Mouse (Mus musculus) stomach, postnatal 0 days (tissue): ENCODE results near the gene Fars2. TPM values are rescaled to one million over a fixed set of nuclear protein-coding genes. Genes with fewer than 3 reads are reported as not detected.
"Not testable (repeated sequence)": the region's sequence is repeated elsewhere in the genome, so short reads cannot be mapped to it uniquely, and the experiment has no call there.

ENCODE experiments used
- ATAC-seq: fragments of 200-750 bp; cut with Nextera tagmentation; 2 replicates; pipeline ENCODE4 v1.8.0; 2017; ENCODE audit not compliant: low FRiP score, low TSS enrichment
- DNase-seq: peaks from one replicate; pipeline ENCODE4 v3.0.0-alpha.2; 2016; ENCODE audit warnings: low spot score
- H3K27ac ChIP-seq: fragments of 300-500 bp; sonication (generic); replicated peaks from 2 replicates; pipeline ENCODE4 v1.5.1; 2014; ENCODE audit warnings: mild to moderate bottlenecking, control low read depth
- H3K27me3 ChIP-seq: fragments of 300-500 bp; sonication (generic); 2 replicates; pipeline ENCODE4 v1.6.1; 2014; ENCODE audit warnings: low read length; ENCODE audit not compliant: control insufficient read depth, insufficient read depth
- H3K36me3 ChIP-seq: fragments of 300-500 bp; sonication (generic); 2 replicates; pipeline ENCODE4 v1.6.1; 2014; ENCODE audit warnings: low read length, mixed read lengths; ENCODE audit not compliant: control insufficient read depth, insufficient read depth
- H3K4me1 ChIP-seq: fragments of 300-500 bp; sonication (generic); replicated peaks from 2 replicates; pipeline ENCODE4 v1.6.1; 2014; ENCODE audit warnings: antibody characterized with exemption; ENCODE audit not compliant: control insufficient read depth, insufficient read depth
- H3K4me2 ChIP-seq: fragments of 300-500 bp; sonication (generic); replicated peaks from 2 replicates; pipeline ENCODE4 v1.6.1; 2014; ENCODE audit warnings: low read depth, mild to moderate bottlenecking, control low read depth, moderate library complexity
- H3K4me3 ChIP-seq: fragments of 300-500 bp; sonication (generic); 2 replicates; pipeline ENCODE4 v1.5.1; 2014; ENCODE audit warnings: low read depth, low read length, control low read depth
- H3K9ac ChIP-seq: fragments of 300-500 bp; sonication (generic); 2 replicates; pipeline ENCODE4 v1.6.1; 2014; ENCODE audit warnings: mild to moderate bottlenecking, low read length, control low read depth, mixed read lengths
- H3K9me3 ChIP-seq: fragments of 300-500 bp; sonication (generic); 2 replicates; pipeline ENCODE4 v1.6.1; 2016; ENCODE audit warnings: low read length; ENCODE audit not compliant: control insufficient read depth
- CTCF ChIP-seq: IDR thresholded peaks from 2 replicates; pipeline ENCODE4 v1.5.1; 2016; ENCODE audit warnings: antibody characterized with exemption, low read depth, mild to moderate bottlenecking, moderate library complexity
- EP300 ChIP-seq: optimal IDR thresholded peaks from 2 replicates; pipeline ENCODE3; 2016; ENCODE audit warnings: antibody characterized with exemption
- WGBS: fragments of 180-500 bp; shearing (Covaris S2); extraction: QIAGEN DNeasy Blood & Tissue Kit; methylation state at CpG from one replicate; pipeline ENCODE4 v1.1.7; 2014; 5-methylcytosine and 5-hydroxymethylcytosine counted together
- polyA plus RNA-seq: library from polyadenylated mRNA; unstranded; fragments of >200 nt; fragmentation: Nextera tagmentation; extraction: Ambion mirVana; gene quantifications from 2 replicates; pipeline ENCODE4 v1.2.1, GENCODE M21; 2015

The Fars2 gene
- polyA plus RNA-seq, 1 experiment from 2014 or later, result 31.7 TPM

GRCm38 (mm10) chr13:36357469-36357868, 240.3 kb downstream of the Fars2 start:
- ATAC-seq (no peak), DNase-seq (no peak)
- 76% methylated on average over 4 of the region's 4 CpGs for WGBS
- H3K4me3 ChIP-seq, result no peak overlapping the region
- no peak overlapping the region for H3K27ac ChIP-seq
- TF ChIP-seq CTCF (no peak), EP300 (no peak)
- H3K4me2 ChIP-seq, result no peak overlapping the region
- H3K36me3 ChIP-seq, result no peaks in the 10 kb centered on the region
- H3K9me3 ChIP-seq, result no peaks in the 10 kb centered on the region
- no peaks in the 10 kb centered on the region for H3K27me3 ChIP-seq
- H3K9ac ChIP-seq, result no peak overlapping the region
- no peaks in the 10 kb centered on the region for H3K4me1 ChIP-seq

GRCm38 (mm10) chr13:36361419-36361818, 244.2 kb downstream of the Fars2 start:
- no peak overlapping the region for H3K9ac ChIP-seq
- no peak for DNase-seq
- H3K4me3 ChIP-seq, result no peak overlapping the region
- no peaks in the 10 kb centered on the region for H3K27me3 ChIP-seq
- H3K4me1 ChIP-seq, result no peaks in the 10 kb centered on the region
- TF ChIP-seq EP300 (no peak), CTCF (no peak)
- H3K9me3 ChIP-seq, result no peaks in the 10 kb centered on the region
- no peak overlapping the region for H3K27ac ChIP-seq
- H3K36me3 ChIP-seq, result no peaks in the 10 kb centered on the region
- no peak overlapping the region for H3K4me2 ChIP-seq
- ATAC-seq, result no peak
- 84% methylated on average over 3 of the region's 3 CpGs for WGBS

- not testable (repeated sequence) for H3K9ac ChIP-seq, H3K27ac ChIP-seq, H3K4me2 ChIP-seq, ATAC-seq, DNase-seq, H3K36me3 ChIP-seq, H3K27me3 ChIP-seq, H3K4me1 ChIP-seq, H3K4me3 ChIP-seq, H3K9me3 ChIP-seq
- 95% methylated on average over 5 of the region's 5 CpGs for WGBS
These were observed 248.5 kb downstream of the Fars2 start for GRCm38 (mm10) chr13:36365719-36366118.

- H3K27ac ChIP-seq, result no peak overlapping the region
- no peaks in the 10 kb centered on the region for H3K4me1 ChIP-seq
- no peaks in the 10 kb centered on the region for H3K9me3 ChIP-seq
- no peak for DNase-seq
- H3K27me3 ChIP-seq, result no peaks in the 10 kb centered on the region
- H3K4me2 ChIP-seq, result no peak overlapping the region
- H3K36me3 ChIP-seq, result no peaks in the 10 kb centered on the region
- no peak overlapping the region for H3K4me3 ChIP-seq
- 86% methylated on average over 6 of the region's 6 CpGs for WGBS
- ATAC-seq, result no peak
- TF ChIP-seq EP300 (no peak), CTCF (no peak)
- no peak overlapping the region for H3K9ac ChIP-seq
These were observed 249.1 kb downstream of the Fars2 start for GRCm38 (mm10) chr13:36366304-36366703.

GRCm38 (mm10) chr13:36367712-36368491, 250.7 kb downstream of the Fars2 start:
- Histone ChIP-seq H3K27ac (no peak overlapping the region), H3K9ac (no peak overlapping the region), H3K27me3 (no peaks in the 10 kb centered on the region), H3K4me2 (no peak overlapping the region), H3K36me3 (no peaks in the 10 kb centered on the region), H3K9me3 (no peaks in the 10 kb centered on the region), H3K4me3 (no peak overlapping the region), H3K4me1 (no peaks in the 10 kb centered on the region)
- no peak for ATAC-seq
- DNase-seq, result no peak
- no peak for TF ChIP-seq CTCF
- no peak for TF ChIP-seq EP300

GRCm38 (mm10) chr13:36368799-36369198, 251.6 kb downstream of the Fars2 start:
- Histone ChIP-seq H3K4me1 (no peaks in the 10 kb centered on the region), H3K27ac (no peak overlapping the region), H3K27me3 (no peaks in the 10 kb centered on the region), H3K36me3 (no peaks in the 10 kb centered on the region), H3K4me3 (no peak overlapping the region), H3K9ac (no peak overlapping the region), H3K4me2 (no peak overlapping the region), H3K9me3 (no peaks in the 10 kb centered on the region)
- ATAC-seq (no peak), DNase-seq (no peak)
- no peak for TF ChIP-seq EP300
- no peak for TF ChIP-seq CTCF
- WGBS, result 74% methylated on average over 3 of the region's 3 CpGs
